Mouse (Mus musculus) heart, embryonic 15.5 days (tissue): ENCODE measurements around the gene Olfr830. TPM values are rescaled to one million over a fixed set of nuclear protein-coding genes. Genes with fewer than 3 reads are reported as not detected.
"Not testable (repeated sequence)": the region's sequence is repeated elsewhere in the genome, so short reads cannot be mapped to it uniquely, and the experiment has no call there.

Experiments used
- ATAC-seq: fragments of 200-750 bp; cut with Nextera tagmentation; replicated peaks from 2 replicates; pipeline ENCODE4 v1.8.0; 2017; ENCODE audit warnings: low read depth, moderate TSS enrichment; ENCODE audit not compliant: insufficient number of reproducible peaks, insufficient read depth, low FRiP score
- H3K27ac ChIP-seq: fragments of 300-500 bp; sonication (generic); 2 replicates; pipeline ENCODE4 v1.5.1; 2015; ENCODE audit warnings: mild to moderate bottlenecking, inconsistent platforms
- H3K27me3 ChIP-seq: fragments of 300-500 bp; sonication (generic); 2 replicates; pipeline ENCODE4 v1.6.1; 2015; ENCODE audit warnings: inconsistent platforms
- H3K36me3 ChIP-seq: fragments of 300-500 bp; sonication (generic); 2 replicates; pipeline ENCODE4 v1.6.1; 2015; ENCODE audit warnings: mild to moderate bottlenecking, inconsistent platforms
- H3K4me1 ChIP-seq: fragments of 300-500 bp; sonication (generic); replicated peaks from 2 replicates; pipeline ENCODE4 v1.6.1; 2015; ENCODE audit warnings: inconsistent platforms
- H3K4me2 ChIP-seq: fragments of 300-500 bp; sonication (generic); 2 replicates; pipeline ENCODE4 v1.6.1; 2015; ENCODE audit warnings: inconsistent platforms, mild to moderate bottlenecking, moderate library complexity
- H3K4me3 ChIP-seq: fragments of 300-500 bp; sonication (generic); 2 replicates; pipeline ENCODE4 v1.5.1; 2015; ENCODE audit warnings: mild to moderate bottlenecking, inconsistent platforms
- H3K9ac ChIP-seq: fragments of 300-500 bp; sonication (generic); 2 replicates; pipeline ENCODE4 v1.6.1; 2015; ENCODE audit warnings: mild to moderate bottlenecking, inconsistent platforms
- H3K9me3 ChIP-seq: fragments of 300-500 bp; sonication (generic); replicated peaks from 2 replicates; pipeline ENCODE4 v1.6.1; 2016; ENCODE audit warnings: inconsistent platforms
- WGBS: fragments of 180-500 bp; shearing (Covaris S2); methylation state at CpG from one replicate; pipeline ENCODE4 v1.1.7; 2015; ENCODE audit warnings: mixed read lengths; 5-methylcytosine and 5-hydroxymethylcytosine counted together
- polyA plus RNA-seq: library from polyadenylated mRNA; unstranded; fragments of >200 nt; fragmentation: Nextera tagmentation; extraction: Ambion mirVana; gene quantifications from 2 replicates; pipeline ENCODE4 v1.2.1, GENCODE M21; 2015

The Olfr830 gene
- polyA plus RNA-seq: not detected in 2 replicates

- Histone ChIP-seq H3K4me3 (no peak within 1 kb of the TSS), H3K36me3 (no peaks in the 10 kb centered on the region), H3K4me1 (no peaks in the 10 kb centered on the region), H3K9ac (no peak within 1 kb of the TSS), H3K27me3 (no peaks in the 10 kb centered on the region), H3K27ac (no peak within 1 kb of the TSS), H3K4me2 (no peak within 1 kb of the TSS), H3K9me3 (no peaks in the 10 kb centered on the region)
- ATAC-seq: no peak
Measured at GRCm38 (mm10) chr9:18874393-18874792, at the start of gene Olfr830. Olfr830 (plus strand) TSS chr9:18874693.

- WGBS: 61% methylated on average over 1 of the region's 1 CpGs
- Histone ChIP-seq H3K27ac (no peak within 1 kb of the TSS), H3K36me3 (no peaks in the 10 kb centered on the region), H3K27me3 (no peaks in the 10 kb centered on the region), H3K9ac (no peak within 1 kb of the TSS), H3K4me3 (no peak within 1 kb of the TSS), H3K4me1 (no peaks in the 10 kb centered on the region), H3K9me3 (no peaks in the 10 kb centered on the region), H3K4me2 (no peak within 1 kb of the TSS)
- ATAC-seq: no peak
Measured at GRCm38 (mm10) chr9:18854633-18855032, 19.9 kb upstream of the Olfr830 start, which contains the start of gene Olfr829. Olfr829 (plus strand) TSS chr9:18854933.

- H3K27ac ChIP-seq: not testable (repeated sequence)
- WGBS: 58% methylated on average over 2 of the region's 2 CpGs
Measured at GRCm38 (mm10) chr9:18907699-18908098, 33.2 kb downstream of the Olfr830 start.

GRCm38 (mm10) chr9:18927921-18928320, 53.4 kb downstream of the Olfr830 start:
- WGBS: 78% methylated on average over 16 of the region's 16 CpGs
- not testable (repeated sequence) for H3K27me3 ChIP-seq, ATAC-seq, H3K36me3 ChIP-seq, H3K4me2 ChIP-seq, H3K4me3 ChIP-seq, H3K4me1 ChIP-seq, H3K9ac ChIP-seq, H3K27ac ChIP-seq, H3K9me3 ChIP-seq

More at GRCm38 (mm10) chr9:18907699-18908098, 33.2 kb downstream of the Olfr830 start:
- not testable (repeated sequence) for H3K4me2 ChIP-seq, H3K4me1 ChIP-seq, ATAC-seq, H3K27me3 ChIP-seq, H3K4me3 ChIP-seq, H3K9ac ChIP-seq, H3K9me3 ChIP-seq, H3K36me3 ChIP-seq

Other genes with a start within 250 kb of the Olfr830 start
- gene Muc16, start 200.2 kb upstream of the Olfr830 start, polyA plus RNA-seq: 1.1 and 1.8 TPM in 2 replicates
- gene Olfr24, start 110.7 kb upstream of the Olfr830 start, polyA plus RNA-seq: not detected in 2 replicates
- gene Olfr828, start 55.2 kb upstream of the Olfr830 start, polyA plus RNA-seq: not detected in 2 replicates
- gene Olfr829, start 19.8 kb upstream of the Olfr830 start, polyA plus RNA-seq: not detected in 2 replicates
- not detected in 2 replicates for gene Olfr832, start 62.4 kb downstream of the Olfr830 start, polyA plus RNA-seq
- not detected in 2 replicates for gene Olfr834, start 113.3 kb downstream of the Olfr830 start, polyA plus RNA-seq
- not detected in 2 replicates for gene Olfr835, start 158.0 kb downstream of the Olfr830 start, polyA plus RNA-seq
- gene Olfr836, start 245.7 kb downstream of the Olfr830 start, polyA plus RNA-seq: not detected in 2 replicates